Mouse (Mus musculus): ENCODE results near the gene Ankrd6.

Gene Ankrd6

GRCm38 (mm10) chr4:32854956-32855355 is 95.7 kb downstream of the Ankrd6 start:
- DNase-seq: no peak

- DNase-seq: no peak
Measured at GRCm38 (mm10) chr4:32853609-32854188, 96.9 kb downstream of the Ankrd6 start.

DNA sequence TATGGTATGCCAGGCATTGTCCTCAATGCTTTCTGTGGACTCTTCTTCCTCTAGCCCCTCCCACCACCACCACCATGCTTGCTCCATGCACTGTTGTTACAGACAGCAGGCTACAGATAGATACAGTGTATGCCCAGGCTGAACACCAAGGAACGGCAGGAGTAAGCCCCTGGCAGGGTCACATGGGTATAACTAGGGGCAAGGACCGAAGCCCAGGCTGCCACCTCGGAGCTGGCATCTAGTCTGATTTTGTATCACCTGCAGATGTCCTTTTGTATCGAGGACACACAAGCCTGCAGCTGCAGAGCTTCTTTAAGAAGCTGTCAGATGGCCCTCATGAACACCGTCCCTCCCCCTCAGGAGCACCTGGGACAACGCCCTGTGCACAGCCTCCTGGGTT is 97.8 kb downstream of the Ankrd6 start:
- DNase-seq: no peak

GRCm38 (mm10) chr4:32852294-32852693 is 98.3 kb downstream of the Ankrd6 start:
- DNase-seq: no peak

DNA sequence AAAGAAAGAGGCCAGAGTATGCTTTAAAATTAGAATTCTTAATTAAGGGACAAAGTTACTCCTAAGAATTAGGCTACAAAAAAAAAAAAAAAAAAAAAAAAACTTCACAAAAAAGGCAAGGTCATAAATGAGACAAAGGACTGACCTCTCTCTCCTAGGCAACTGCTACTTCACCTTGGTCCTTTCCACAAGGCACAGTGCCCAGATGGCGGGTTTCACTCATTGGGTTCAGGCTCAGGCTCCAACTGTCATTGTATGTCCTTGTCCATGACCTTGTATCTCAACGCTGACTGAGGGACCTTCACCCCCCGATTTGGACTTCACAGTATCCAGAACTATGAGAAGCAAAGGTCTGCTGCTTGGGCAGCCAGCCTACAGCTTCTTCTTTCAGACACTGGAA is 112.2 kb downstream of the Ankrd6 start:
- no peak for DNase-seq

- peak; percentile 16 to 21 for DNase-seq
Measured at GRCm38 (mm10) chr4:32836071-32836470, 114.6 kb downstream of the Ankrd6 start.

DNA sequence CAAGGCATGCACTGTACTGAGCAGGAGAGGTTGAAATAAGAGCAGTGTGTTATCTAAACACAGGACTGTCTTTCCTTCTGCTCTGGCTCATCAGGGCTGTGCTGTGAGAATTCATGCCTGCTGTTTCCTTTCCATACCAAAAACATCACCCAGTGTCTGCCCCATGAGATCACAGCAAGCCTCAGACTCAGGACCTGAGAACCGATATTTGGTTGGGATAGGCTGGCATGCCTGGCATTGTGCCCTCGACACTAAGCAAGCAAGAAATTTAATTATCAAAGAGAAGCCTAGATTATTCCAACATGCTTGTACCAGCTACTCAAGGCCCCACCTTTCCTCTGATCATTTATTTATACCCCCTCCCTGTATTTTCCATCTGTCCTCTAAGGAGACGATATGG is 116.1 kb downstream of the Ankrd6 start:
- DNase-seq: no peak

- DNase-seq: peak; percentile 41 to 50
Measured at GRCm38 (mm10) chr4:32833494-32834282, 117.0 kb downstream of the Ankrd6 start.

- no peak for DNase-seq
Measured at GRCm38 (mm10) chr4:32829316-32829715, 121.3 kb downstream of the Ankrd6 start.

GRCm38 (mm10) chr4:32828385-32829077 is 122.1 kb downstream of the Ankrd6 start:
- no peak for DNase-seq

- DNase-seq: peak; percentile 82 to 85
Measured at GRCm38 (mm10) chr4:32826925-32827324, 123.7 kb downstream of the Ankrd6 start.

GRCm38 (mm10) chr4:32824254-32824653 is 126.4 kb downstream of the Ankrd6 start:
- DNase-seq: peak; percentile 46 to 49

GRCm38 (mm10) chr4:32820676-32821075 is 130.0 kb downstream of the Ankrd6 start:
- no peak for DNase-seq

DNA sequence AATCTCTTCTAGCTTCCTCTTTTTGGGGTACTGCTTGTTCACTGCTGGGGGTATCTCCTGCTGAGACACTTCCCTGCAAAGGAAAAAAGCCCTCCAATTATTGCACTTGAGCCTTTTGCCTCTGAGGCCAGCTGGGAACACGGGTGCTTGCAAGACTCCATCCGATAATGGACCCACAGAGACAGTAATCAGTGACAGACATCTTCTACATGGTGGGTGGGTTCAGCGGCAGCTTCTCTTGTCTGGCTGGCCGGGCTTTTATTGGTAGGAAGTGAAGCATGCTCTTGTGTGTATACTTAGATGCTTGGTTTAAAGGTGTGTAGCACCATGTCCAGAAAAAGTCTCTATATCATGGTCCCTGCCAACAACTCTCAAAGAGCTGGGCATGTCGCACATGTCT is 133.2 kb downstream of the Ankrd6 start:
- DNase-seq: no peak

DNA sequence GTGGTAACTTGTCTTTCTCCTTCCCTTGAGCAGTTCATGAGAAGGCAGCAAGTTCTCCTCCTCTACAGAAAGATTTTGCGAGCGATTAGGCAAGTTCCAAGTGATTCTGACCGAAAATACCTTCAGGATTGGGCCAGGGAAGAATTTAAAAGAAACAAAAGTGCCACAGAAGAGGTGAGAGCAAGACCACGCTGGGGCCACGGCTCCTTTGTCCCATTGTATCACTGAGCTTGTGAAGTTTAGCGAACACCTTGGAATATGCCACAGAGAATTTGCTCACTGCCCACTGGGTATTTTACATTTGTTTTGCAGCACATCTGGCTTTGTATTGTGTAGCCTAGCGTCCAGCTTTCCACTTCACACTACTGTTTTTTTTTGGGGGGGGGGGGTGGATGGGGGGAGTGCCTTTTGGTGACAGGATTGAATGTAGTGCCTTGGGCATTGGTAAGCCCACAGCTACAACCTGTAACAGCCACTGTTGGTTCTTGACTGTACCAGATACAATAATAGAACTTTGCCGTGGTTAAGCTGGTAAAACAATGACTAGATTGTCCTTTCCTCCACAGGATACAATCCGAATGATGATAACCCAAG is 150.0 kb downstream of the Ankrd6 start:
- DNase-seq: no peak

DNA sequence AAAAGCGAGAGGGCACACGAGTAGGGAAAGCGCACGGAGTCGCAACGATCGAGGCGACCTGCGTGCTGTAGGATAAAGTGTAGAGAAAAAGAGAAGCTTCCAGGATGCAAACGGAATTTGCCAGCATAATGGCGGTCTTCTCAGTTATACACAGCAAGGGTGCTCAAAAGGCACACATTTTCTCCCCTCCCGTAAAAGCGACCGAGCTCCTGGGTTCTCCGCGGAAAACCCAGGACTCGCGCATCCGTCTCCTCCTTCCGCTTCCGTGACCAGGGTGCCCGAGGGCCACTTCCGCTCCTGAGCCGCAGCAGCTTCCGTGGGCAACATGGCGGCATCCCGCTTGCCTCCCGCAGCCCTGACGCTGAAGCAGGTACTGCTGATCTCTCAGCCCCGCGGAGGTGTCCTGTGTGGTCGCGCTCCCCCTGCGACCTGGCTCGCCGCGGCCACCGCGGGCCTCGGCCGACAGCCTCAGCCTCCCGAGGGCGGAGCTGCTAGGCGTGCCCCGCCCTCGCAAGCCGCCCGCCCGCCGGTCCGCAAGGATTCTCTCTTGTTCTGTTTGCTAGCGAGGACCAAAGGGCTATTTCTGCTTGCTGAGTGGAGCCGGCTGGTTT is 150.6 kb downstream of the Ankrd6 start, which contains the start of gene Lyrm2:
Gene Lyrm2 (plus strand): TSS at position 288 of the 611 bp plus-strand sequence.
- DNase-seq: peak; percentile 85 to 86

GRCm38 (mm10) chr4:32798976-32799375 is 151.7 kb downstream of the Ankrd6 start:
- no peak for DNase-seq

DNA sequence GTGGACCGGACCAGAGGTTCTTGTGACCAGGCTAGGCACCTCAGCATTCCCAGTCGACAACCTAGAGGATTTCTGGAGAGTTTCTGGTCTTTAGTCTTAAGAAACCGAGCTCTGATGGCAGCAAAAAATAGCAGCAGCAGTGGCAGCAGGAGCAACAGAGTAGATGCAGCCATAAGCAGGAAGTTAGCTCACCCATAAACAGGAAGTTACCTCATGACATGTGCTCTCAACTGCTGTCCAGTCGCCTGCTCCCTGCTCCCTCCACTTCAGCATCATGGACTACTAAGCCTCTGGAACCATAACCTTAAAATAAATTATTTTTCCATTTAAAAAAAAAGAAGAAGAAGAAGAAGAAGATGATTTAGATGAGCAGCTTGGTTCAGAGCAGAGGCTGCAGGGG is 161.6 kb downstream of the Ankrd6 start:
- no peak for DNase-seq

DNA sequence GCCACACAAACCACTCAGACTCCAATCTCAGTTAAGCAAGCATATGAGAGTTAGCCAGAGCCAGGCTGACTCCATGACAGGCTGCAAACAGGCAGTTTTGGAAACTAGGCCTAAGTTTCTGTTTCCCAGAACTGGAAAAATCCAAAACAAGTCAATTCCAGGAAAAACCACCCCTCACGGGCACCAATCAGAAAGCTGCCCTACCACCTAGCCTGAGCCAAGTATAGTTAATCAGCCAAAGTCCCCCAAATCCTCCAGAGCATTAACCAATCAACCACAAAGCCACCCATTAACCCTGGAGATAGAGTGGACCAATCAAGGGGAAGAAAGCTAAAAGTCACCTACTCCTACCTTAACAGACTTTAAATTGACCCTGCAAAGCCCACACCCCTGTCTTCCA is 163.5 kb downstream of the Ankrd6 start:
- DNase-seq: no peak

DNA sequence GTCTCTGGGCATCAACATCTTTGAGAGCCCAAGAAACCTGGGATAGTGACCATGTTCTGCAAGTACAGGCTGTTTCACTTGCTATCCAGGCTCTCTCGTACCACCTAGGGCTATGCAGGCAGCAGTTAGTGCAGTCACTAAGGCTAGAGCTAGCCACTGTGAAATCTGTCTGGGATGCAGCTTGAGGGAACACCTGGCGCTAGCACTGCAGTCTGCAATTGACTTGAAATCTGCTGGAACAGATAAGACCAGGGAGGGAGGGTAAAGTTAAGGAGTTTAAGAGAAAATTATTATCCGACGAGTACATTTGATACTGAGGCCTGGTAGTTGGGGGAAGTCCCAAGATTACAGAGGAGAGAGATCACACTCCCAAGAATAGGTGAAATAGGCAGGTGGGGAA is 170.6 kb downstream of the Ankrd6 start:
- DNase-seq: no peak

DNA sequence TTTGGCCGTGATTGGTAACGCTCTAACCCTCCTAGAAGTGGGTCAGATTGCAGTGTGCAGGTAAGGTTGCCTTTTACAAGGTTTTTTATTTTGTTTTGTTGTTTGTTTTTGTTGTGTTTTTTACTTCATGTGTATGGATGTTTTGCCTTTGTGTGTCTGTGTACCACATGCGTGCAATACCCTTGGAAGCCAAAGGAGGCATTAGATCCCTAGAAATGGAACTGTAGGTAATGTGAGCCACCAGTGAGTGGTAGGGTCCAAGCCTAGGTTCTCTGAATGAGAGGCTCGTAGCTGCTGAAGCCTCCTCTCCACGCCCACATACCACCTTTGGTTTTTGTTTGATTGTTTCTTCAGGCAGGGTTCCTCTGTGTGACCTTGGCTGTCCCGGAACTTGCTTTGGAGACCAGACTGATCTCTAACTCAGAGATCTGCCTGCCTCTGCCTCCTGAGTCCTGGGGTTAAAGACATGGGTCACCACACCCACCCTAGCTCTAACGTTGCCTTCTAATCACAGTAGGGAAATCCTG is 180.3 kb downstream of the Ankrd6 start:
- no peak for DNase-seq

GRCm38 (mm10) chr4:32768046-32768445 is 182.6 kb downstream of the Ankrd6 start:
- DNase-seq: no peak

DNA sequence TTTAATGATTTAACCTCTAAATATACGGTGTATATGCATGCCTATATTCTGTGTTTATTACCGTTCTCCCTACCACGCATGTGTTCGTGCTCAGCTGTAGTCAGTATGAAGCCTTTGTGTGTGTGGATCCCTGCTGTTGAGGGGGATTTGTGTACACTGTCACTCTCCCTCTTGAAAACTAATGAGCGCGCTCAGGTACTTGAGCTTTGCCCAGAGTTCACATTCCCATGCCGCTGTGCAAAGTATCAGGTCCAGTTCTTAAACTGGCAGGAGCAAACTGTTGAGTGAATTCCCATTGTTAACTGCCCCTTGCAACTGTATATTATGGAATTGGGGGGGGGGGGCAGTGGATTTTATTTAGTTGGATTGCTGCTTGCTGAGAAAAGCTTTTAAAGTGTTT is 183.2 kb downstream of the Ankrd6 start:
- no peak for DNase-seq
